Mouse (Mus musculus) limb, embryonic 11.5 days (tissue): ENCODE measurements around the gene Slco3a1. TPM values are rescaled to one million over a fixed set of nuclear protein-coding genes. Genes with fewer than 3 reads are reported as not detected.

Experiments used
- ATAC-seq: fragments of 200-750 bp; cut with Nextera tagmentation; 2 replicates; pipeline ENCODE4 v1.8.0; 2017; ENCODE audit warnings: low read depth; ENCODE audit not compliant: insufficient number of reproducible peaks, low FRiP score, low TSS enrichment
- DNase-seq: peaks from one replicate; pipeline ENCODE4 v3.0.0-alpha.2; 2015; ENCODE audit warnings: low spot score
- H3K27ac ChIP-seq: fragments of 300-500 bp; sonication (generic); replicated peaks from 2 replicates; pipeline ENCODE4 v1.5.1; 2014; ENCODE audit warnings: low read depth, mild to moderate bottlenecking, low read length
- H3K27me3 ChIP-seq: fragments of 300-500 bp; sonication (generic); 2 replicates; pipeline ENCODE4 v1.6.1; 2014; ENCODE audit warnings: mild to moderate bottlenecking, low read length, mixed read lengths; ENCODE audit not compliant: control insufficient read depth, insufficient read depth
- H3K36me3 ChIP-seq: fragments of 300-500 bp; sonication (generic); 2 replicates; pipeline ENCODE4 v1.6.1; 2014; ENCODE audit warnings: mild to moderate bottlenecking, low read length, moderate library complexity, mixed read lengths; ENCODE audit not compliant: control insufficient read depth, insufficient read depth
- H3K4me1 ChIP-seq: fragments of 300-500 bp; sonication (generic); 2 replicates; pipeline ENCODE4 v1.6.1; 2014; ENCODE audit warnings: low read length, mixed read lengths; ENCODE audit not compliant: control insufficient read depth, insufficient read depth
- H3K4me2 ChIP-seq: fragments of 300-500 bp; sonication (generic); 2 replicates; pipeline ENCODE4 v1.6.1; 2014; ENCODE audit warnings: low read depth, mild to moderate bottlenecking, moderate library complexity; ENCODE audit not compliant: severe bottlenecking
- H3K4me3 ChIP-seq: fragments of 300-500 bp; sonication (generic); 2 replicates; pipeline ENCODE4 v1.5.1; 2014; ENCODE audit warnings: low read depth, low read length
- H3K9ac ChIP-seq: fragments of 300-500 bp; sonication (generic); 2 replicates; pipeline ENCODE4 v1.6.1; 2014; ENCODE audit warnings: mild to moderate bottlenecking, low read length
- H3K9me3 ChIP-seq: fragments of 300-500 bp; sonication (generic); 2 replicates; pipeline ENCODE4 v1.6.1; 2016; ENCODE audit warnings: low read length; ENCODE audit not compliant: control insufficient read depth
- WGBS: fragments of 180-500 bp; shearing (Covaris S2); extraction: QIAGEN DNeasy Blood & Tissue Kit; methylation state at CpG from one replicate; pipeline ENCODE4 v1.1.7; 2014; 5-methylcytosine and 5-hydroxymethylcytosine counted together
- polyA plus RNA-seq: library from polyadenylated mRNA; unstranded; fragments of >200 nt; fragmentation: Nextera tagmentation; extraction: Ambion mirVana; gene quantifications from 2 replicates; pipeline ENCODE4 v1.2.1, GENCODE M21; 2014

Slco3a1 gene
- polyA plus RNA-seq = 4.8 and 6.6 TPM in 2 replicates

GRCm38 (mm10) chr7:74554608-74555311, at the start of gene Slco3a1:
Gene Slco3a1, minus strand, starts transcription at chr7:74554780.
- H3K4me3 ChIP-seq = peak within 1 kb of the TSS; percentile 58
- peak within 1 kb of the TSS; percentile 71 for H3K9ac ChIP-seq
- 0 out of 2 replicates have a peak, but pooled peaks cover under 1% of the 10 kb centered on the region for H3K4me1 ChIP-seq
- 1% methylated on average over 36 of the region's 66 CpGs for WGBS
- no peaks in the 10 kb centered on the region for H3K9me3 ChIP-seq
- no peaks in the 10 kb centered on the region for H3K36me3 ChIP-seq
- ATAC-seq (peak; percentile 71; the same call in 1 of the 2 replicates), DNase-seq (peak; percentile 78)
- 0 out of 2 replicates have a peak, but pooled peaks cover 4% of the 10 kb centered on the region for H3K27me3 ChIP-seq
- H3K27ac ChIP-seq = no peak within 1 kb of the TSS
- peak within 1 kb of the TSS; percentile 90 for H3K4me2 ChIP-seq

GRCm38 (mm10) chr7:74600996-74601395, 46.4 kb upstream of the Slco3a1 start:
- no peak for ATAC-seq
- Histone ChIP-seq H3K27me3 (no peaks in the 10 kb centered on the region), H3K9ac (no peak overlapping the region), H3K27ac (no peak overlapping the region), H3K36me3 (no peaks in the 10 kb centered on the region), H3K9me3 (no peaks in the 10 kb centered on the region), H3K4me2 (no peak overlapping the region), H3K4me3 (no peak overlapping the region), H3K4me1 (no peaks in the 10 kb centered on the region)
- DNase-seq = no peak
- WGBS = 92% methylated on average over 5 of the region's 5 CpGs

GRCm38 (mm10) chr7:74579411-74579810, 24.8 kb upstream of the Slco3a1 start:
- Histone ChIP-seq H3K27ac (no peak overlapping the region), H3K4me3 (no peak overlapping the region), H3K9me3 (no peaks in the 10 kb centered on the region), H3K27me3 (no peaks in the 10 kb centered on the region), H3K9ac (no peak overlapping the region), H3K4me1 (no peaks in the 10 kb centered on the region), H3K4me2 (no peak overlapping the region), H3K36me3 (no peaks in the 10 kb centered on the region)
- 87% methylated on average over 1 of the region's 1 CpGs for WGBS
- DNase-seq (no peak), ATAC-seq (no peak)

- DNase-seq (no peak), ATAC-seq (no peak)
- H3K4me3 ChIP-seq = no peak overlapping the region
- 71% methylated on average over 3 of the region's 3 CpGs for WGBS
- H3K27ac ChIP-seq = no peak overlapping the region
- no peaks in the 10 kb centered on the region for H3K27me3 ChIP-seq
- H3K4me2 ChIP-seq = no peak overlapping the region
- H3K36me3 ChIP-seq = no peaks in the 10 kb centered on the region
- no peaks in the 10 kb centered on the region for H3K9me3 ChIP-seq
- no peak overlapping the region for H3K9ac ChIP-seq
- H3K4me1 ChIP-seq = no peaks in the 10 kb centered on the region
Observed at GRCm38 (mm10) chr7:74575678-74576077, 21.1 kb upstream of the Slco3a1 start.

GRCm38 (mm10) chr7:74555416-74555815, 836 bp upstream of the Slco3a1 start:
- WGBS = 18% methylated on average over 6 of the region's 6 CpGs
- H3K4me3 ChIP-seq = peak overlapping the region; percentile 58; the same call in 1 of the 2 replicates
- no peaks in the 10 kb centered on the region for H3K4me1 ChIP-seq
- H3K27me3 ChIP-seq = 0 out of 2 replicates have a peak, but pooled peaks cover 4% of the 10 kb centered on the region
- H3K9ac ChIP-seq = no peak overlapping the region
- H3K4me2 ChIP-seq = peak overlapping the region; percentile 90; the same call in 1 of the 2 replicates
- ATAC-seq (no peak), DNase-seq (peak; percentile 72)
- H3K9me3 ChIP-seq = no peaks in the 10 kb centered on the region
- no peaks in the 10 kb centered on the region for H3K36me3 ChIP-seq
- H3K27ac ChIP-seq = no peak overlapping the region

- no peak overlapping the region for H3K27ac ChIP-seq
- DNase-seq (peak; percentile 70), ATAC-seq (peak; percentile 52; the same call in 1 of the 2 replicates)
- no peaks in the 10 kb centered on the region for H3K36me3 ChIP-seq
- H3K9ac ChIP-seq = peak overlapping the region; percentile 71
- 0 out of 2 replicates have a peak, but pooled peaks cover 3% of the 10 kb centered on the region for H3K4me1 ChIP-seq
- H3K27me3 ChIP-seq = 0 out of 2 replicates have a peak, but pooled peaks cover 4% of the 10 kb centered on the region
- no peaks in the 10 kb centered on the region for H3K9me3 ChIP-seq
- 0% methylated on average over 43 of the region's 46 CpGs for WGBS
- peak overlapping the region; percentile 90 for H3K4me2 ChIP-seq
- peak overlapping the region; percentile 58 for H3K4me3 ChIP-seq
Observed at GRCm38 (mm10) chr7:74554041-74554561, 479 bp downstream of the Slco3a1 start.

GRCm38 (mm10) chr7:74553111-74553650, 1.4 kb downstream of the Slco3a1 start:
- no peaks in the 10 kb centered on the region for H3K36me3 ChIP-seq
- ATAC-seq (no peak), DNase-seq (no peak)
- 0 out of 2 replicates have a peak, but pooled peaks cover 4% of the 10 kb centered on the region for H3K27me3 ChIP-seq
- H3K4me3 ChIP-seq = peak overlapping the region; percentile 58; the same call in 1 of the 2 replicates
- H3K4me1 ChIP-seq = 0 out of 2 replicates have a peak, but pooled peaks cover 3% of the 10 kb centered on the region
- H3K27ac ChIP-seq = no peak overlapping the region
- peak overlapping the region; percentile 90 for H3K4me2 ChIP-seq
- H3K9ac ChIP-seq = no peak overlapping the region
- 41% methylated on average over 8 of the region's 8 CpGs for WGBS
- no peaks in the 10 kb centered on the region for H3K9me3 ChIP-seq

GRCm38 (mm10) chr7:74552546-74552945, 2.0 kb downstream of the Slco3a1 start:
- H3K4me2 ChIP-seq = no peak overlapping the region
- H3K4me3 ChIP-seq = no peak overlapping the region
- DNase-seq = no peak
- H3K4me1 ChIP-seq = 0 out of 2 replicates have a peak, but pooled peaks cover 3% of the 10 kb centered on the region
- 0 out of 2 replicates have a peak, but pooled peaks cover 4% of the 10 kb centered on the region for H3K27me3 ChIP-seq
- 67% methylated on average over 4 of the region's 4 CpGs for WGBS
- H3K27ac ChIP-seq = no peak overlapping the region
- H3K9me3 ChIP-seq = no peaks in the 10 kb centered on the region
- H3K9ac ChIP-seq = no peak overlapping the region
- H3K36me3 ChIP-seq = no peaks in the 10 kb centered on the region
- no peak for ATAC-seq
